Mouse (Mus musculus) CD4-positive, CD25-positive, alpha-beta regulatory T cell (primary cell): Measurements from ENCODE around the gene Gcm2. TPM values are rescaled to one million over a fixed set of nuclear protein-coding genes. Genes with fewer than 3 reads are reported as not detected.

Experiments used
- polyA plus RNA-seq: library from polyadenylated mRNA; unstranded; fragments of 100-300 nt; shearing (Covaris generic); gene quantifications from one replicate; pipeline ENCODE4 v1.2.1, GENCODE M21; 2017

Gcm2 gene
- polyA plus RNA-seq, result 0.13 TPM

GRCm38 (mm10) chr13:41110935-41111334 is at the start of gene Gcm2:
Gene Gcm2, minus strand, starts transcription at chr13:41111035.

GRCm38 (mm10) chr13:41113940-41114339 is 3.1 kb upstream of the Gcm2 start, which contains the start of gene Sycp2l:
Gene Sycp2l, plus strand, starts transcription at chr13:41114307.

GRCm38 (mm10) chr13:41079421-41079780 is 31.4 kb downstream of the Gcm2 start, which contains the start of gene Mak:
Gene Mak, minus strand, starts transcription at chr13:41079706.

Other genes starting within 250 kb of the Gcm2 start
- 101 TPM for gene Pak1ip1, start 110.0 kb downstream of the Gcm2 start, polyA plus RNA-seq
- gene Tmem14c, start 94.7 kb downstream of the Gcm2 start, polyA plus RNA-seq, result 163 TPM
- gene Mak, start 31.3 kb downstream of the Gcm2 start, polyA plus RNA-seq, result not detected
- gene Sycp2l, start 3.3 kb upstream of the Gcm2 start, polyA plus RNA-seq, result not detected
- gene Elovl2, start 109.4 kb upstream of the Gcm2 start, polyA plus RNA-seq, result not detected
- 9.8 TPM for gene Smim13, start 138.8 kb upstream of the Gcm2 start, polyA plus RNA-seq
- not detected for gene Gm17364, start 162.9 kb upstream of the Gcm2 start, polyA plus RNA-seq